Mouse (Mus musculus): ENCODE data around the gene Sirt3.

- TF ChIP-seq GATA1 (IDR thresholded peaks at IDR 0.05; ENCODE audit: borderline replicate concordance, low read length) (no peak), FLI1 (IDR thresholded peaks at IDR 0.05; ENCODE audit: low read length) (no peak)
Measured at GRCm38 (mm10) chr7:140828171-140828881, 53.8 kb downstream of the Sirt3 start.

Data from megakaryocyte, embryonic 14.5 days (primary cell).